Mouse (Mus musculus) layer of hippocampus, postnatal 10 days (tissue): ENCODE measurements around the gene Cpt2. TPM values are rescaled to one million over a fixed set of nuclear protein-coding genes. Genes with fewer than 3 reads are reported as not detected.
A peak's percentile ranks its signal among the peaks of the same experiment; 100 is the strongest.

ENCODE experiments used
- DNase-seq, 2 experiments: peaks; one replicate each; pipeline ENCODE4 v3.0.0; 2021; ENCODE audit warnings: low spot score in 2 of 2
- total RNA-seq, 2 experiments: library from RNA; stranded (reverse); gene quantifications; 2 replicates each; pipeline ENCODE4 v1.2.3; 2021

Cpt2 gene
- total RNA-seq, 2 experiments from 2014 or later, result 7.3 to 9.4 TPM

DNA sequence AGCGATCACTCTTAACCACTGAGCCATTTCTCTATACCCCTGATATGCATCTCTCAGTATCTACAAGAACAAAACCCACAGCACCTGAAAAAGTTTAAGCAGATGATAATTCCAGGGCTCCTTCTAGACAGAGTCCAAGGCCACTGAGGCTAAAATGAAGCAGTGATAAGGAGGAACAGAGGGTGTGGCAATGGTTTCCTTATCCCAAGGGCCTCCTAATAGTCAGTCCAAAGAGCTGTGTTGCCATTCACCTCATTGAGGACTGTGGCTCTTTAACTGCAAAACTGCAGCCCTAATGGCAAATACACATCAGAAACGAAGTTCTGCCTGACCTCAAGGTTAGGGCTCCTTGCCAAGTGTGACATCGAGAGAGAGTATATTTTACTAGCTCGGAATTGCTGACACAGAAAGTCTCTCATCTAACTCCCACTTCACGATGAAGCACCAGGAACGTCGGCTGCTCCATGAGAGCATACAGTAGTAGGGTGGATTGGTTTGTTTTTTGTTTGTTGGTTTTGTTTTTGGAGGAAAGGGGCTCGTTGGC is 2.2 kb downstream of the Cpt2 start:
- no peak for DNase-seq

DNA sequence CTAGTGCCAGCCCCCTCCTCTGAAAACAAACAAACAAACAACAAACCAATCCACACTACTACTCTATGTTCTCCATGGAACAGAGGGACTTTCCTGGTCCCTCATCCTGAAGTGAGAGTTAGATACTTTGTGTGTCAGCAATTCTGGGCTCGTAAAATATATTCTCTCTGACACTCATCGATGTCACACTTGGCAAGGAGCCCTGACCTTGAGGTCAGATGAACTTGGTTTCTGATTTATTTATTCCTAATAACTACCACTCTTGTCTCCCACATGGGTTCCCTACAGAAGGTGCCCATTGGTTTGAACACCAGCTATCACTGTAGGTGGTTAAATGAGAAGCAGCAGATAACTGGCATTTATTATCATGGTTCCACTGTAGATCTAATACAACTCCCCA is 3.1 kb downstream of the Cpt2 start:
- no peak for DNase-seq

DNA sequence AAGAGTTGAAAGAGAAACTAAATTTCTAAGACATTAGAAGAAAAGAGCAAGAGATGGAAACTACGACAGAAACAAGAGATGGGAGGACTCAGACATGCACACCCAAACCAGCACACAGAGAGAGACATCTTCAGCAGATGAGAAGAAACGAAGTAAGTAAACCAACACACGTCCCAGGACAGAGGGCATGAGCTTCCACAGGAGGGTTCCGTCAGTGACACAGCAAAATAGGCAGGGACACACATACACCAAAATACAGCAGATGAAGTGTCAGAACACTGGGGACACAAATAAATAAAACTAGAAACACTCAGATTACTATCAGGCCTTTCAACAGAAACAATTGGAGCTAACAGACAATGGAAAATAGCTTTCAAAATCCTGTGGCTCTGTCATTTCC is 13.4 kb downstream of the Cpt2 start:
- no peak for DNase-seq

DNA sequence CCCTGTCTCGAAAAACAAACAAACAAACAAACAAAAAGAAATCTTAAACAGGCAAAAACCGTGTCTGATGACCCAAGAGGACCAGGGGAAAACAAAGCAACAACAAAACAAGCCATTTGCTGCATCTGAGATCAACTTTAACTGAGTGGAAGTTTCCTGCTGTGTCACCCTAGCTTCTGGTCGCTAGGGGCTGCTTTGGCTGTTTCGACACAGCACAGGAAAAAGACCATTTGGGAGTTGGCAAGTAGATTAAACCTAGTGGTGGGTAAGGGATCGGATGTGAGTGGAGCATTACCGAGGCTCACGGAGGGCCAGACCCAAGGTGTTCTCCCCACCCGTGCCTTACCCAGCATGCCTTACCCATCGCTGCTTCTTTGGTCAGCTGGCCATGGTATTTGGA is 16.8 kb downstream of the Cpt2 start:
- DNase-seq, result no peak

DNA sequence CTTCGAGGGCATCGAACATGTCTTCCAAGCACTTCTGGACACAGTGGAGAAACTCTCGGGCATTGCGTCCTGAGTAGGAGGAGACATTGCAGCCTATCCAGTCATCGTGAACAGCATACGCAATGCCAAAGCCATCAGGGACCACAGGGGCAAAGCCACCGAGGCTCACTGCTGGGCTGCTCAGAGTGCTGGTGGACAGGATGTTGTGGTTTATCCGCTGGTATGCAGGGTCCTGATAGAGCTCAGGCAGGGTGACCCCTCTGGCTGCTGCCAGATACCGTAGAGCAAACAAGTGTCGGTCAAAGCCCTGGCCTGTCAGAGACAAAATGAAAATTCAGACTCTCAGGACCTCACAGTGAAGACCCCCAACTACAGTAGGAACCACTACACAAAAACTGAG is 19.2 kb downstream of the Cpt2 start:
- no peak for DNase-seq

DNA sequence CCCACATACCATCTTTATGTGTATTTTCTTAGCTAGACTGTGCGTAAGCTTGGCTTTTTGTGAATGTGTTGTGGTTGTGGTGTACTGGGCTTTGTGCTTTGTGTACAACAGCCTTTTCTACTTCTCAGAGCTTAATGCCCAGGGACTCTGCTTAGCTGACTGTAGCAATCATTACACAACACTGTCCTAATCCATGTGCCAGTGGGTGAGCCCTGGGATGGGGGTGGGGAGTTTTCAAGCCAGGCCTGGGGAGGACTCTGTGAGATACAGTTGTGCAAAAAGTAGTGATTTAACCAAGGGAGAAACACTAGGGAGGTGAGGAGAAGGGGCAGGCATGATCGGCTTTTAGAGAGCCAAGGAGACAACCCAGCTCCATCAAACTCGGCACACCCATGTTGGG is 23.2 kb downstream of the Cpt2 start:
- no peak for DNase-seq

DNA sequence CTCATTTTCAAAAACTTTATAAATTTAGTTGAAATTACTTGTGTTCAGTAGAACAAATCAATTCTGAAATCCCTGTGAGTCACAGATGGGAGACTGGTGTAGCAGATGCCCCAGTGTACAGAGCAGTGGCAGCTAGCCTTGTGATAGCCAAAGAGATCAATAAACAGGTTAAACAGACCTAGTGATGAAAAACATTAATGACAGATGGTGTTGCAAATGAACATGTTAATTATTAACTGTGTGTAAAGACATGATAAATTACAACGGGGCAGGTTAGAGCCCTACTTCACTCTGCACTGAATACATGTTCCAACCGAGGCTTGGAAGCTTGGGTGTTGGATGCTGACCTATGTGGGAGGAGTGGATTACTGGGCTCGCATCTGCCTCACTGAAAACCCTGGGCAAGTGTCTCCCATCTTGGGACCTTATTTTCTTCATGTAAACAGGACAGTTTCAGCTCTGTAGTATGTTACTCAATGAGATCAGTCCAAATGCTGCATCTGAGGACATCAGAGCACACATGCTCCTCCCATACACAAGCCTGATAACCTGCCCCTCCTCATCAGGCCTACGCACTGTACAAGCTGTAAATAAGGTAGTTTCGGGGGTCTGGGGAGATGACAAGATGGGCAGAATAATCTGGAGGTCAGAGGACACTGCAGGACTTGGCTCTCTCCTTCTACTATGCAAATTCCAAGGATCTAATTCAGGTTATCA is 24.0 kb downstream of the Cpt2 start:
- no peak for DNase-seq

DNA sequence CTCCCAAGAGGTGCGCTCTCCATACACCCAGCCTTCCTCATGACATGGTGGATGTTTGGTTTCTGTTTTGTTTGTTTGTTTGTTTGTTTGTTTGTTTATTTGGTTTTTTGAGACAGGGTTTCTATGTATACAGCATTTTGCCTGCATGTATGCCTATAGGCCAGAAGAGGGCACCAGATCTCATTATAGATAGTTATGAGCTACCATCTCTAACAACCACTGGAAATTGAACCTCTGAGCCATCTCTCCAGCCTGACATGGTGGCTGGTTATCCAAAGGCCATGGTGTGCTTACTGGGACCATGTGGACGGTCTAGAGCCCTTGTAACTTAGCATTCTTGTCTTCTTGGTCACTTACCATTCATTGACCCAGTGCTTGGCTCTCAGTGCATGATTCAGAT is 30.7 kb downstream of the Cpt2 start:
- no peak for DNase-seq

DNA sequence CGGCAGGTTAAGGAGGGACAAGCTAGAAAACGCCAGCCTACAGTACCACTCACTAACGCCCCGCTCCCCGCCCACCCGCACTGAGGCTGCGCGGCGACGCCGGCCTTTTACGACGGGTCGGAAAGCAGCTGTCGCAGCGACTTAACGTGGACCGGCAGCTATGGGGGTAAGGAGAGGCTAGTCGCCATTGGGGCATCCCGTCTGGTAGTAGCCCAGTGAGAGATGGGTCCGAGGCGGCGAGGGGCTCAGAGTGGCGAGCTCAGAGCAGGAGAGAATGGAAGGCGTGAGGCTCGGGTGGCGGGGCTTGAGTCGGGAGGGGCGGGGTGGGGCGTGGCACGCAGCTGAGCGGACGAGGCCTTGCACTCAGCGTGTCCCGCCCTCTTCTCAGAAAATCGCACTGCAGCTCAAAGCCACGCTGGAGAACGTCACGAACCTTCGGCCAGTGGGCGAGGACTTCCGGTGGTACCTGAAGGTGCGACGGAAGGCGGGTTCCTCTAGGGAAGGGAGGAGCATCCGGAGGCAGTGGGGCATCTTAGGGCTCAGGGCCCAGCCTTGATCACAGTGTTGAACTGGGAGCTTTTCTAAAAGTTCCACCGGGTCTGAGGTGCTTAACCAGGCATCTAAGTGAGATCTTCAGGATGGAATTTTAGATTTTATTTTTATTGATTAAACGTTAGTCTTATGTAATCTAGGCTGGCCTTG is 33.5 kb downstream of the Cpt2 start, which contains the start of gene 0610037L13Rik:
Gene 0610037L13Rik (plus strand): TSS at position 83 of the 702 bp plus-strand sequence.
- DNase-seq, result peak; percentile 89 to 93

DNA sequence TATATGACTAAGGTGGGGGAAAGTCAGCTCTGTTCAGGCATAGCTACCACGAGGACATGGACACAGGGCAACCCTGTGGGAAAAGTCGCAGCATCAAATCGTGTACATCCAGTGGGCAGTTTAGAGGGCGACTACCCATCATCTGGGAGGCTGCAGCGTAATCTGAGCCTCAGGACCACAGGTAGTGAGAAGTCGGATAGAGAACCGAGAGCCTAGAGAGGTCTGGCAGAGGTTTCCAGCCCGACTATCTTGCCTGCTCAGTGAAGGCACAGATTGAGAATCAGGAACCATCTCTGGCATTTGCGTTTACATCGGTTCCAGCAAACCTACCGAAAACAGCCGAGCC is 34.1 kb downstream of the Cpt2 start:
- DNase-seq, result no peak

DNA sequence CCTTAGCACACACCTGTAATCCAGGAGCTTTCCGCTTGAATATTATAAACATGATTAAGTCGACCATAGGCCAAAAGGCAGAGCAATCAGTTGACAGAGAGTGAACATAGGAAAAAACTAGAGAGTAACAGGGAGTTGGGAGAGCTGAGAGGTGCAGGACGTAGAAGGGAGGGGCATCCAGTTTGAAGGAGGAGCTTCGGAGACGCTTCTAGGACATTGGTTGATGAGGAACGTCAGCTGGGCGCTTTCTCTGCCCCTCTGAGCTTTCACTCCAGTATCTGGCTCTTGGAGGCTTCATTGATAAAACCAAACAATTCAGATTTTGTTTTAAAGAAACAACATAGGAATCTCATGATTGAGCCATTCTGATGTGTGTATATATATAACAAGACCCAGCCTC is 37.0 kb downstream of the Cpt2 start:
- DNase-seq, result no peak

DNA sequence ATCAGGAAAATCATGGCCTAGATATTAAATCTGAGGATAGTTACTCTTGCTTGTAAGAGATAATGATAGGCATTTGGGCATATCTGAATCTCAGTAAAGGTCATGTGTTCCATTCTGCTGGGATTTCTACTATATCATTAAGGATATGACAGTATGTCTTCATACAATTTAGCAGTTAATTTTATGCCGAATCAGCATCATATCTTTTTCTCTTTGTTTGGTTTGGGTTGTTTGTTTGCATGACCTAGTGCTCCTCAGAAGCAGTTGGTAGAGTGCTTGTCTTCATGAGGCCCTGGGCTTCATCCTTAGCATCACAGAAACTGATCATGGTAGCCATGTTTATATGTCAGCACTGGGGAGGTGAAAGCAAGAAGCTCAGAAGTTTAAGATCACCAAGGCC is 41.8 kb downstream of the Cpt2 start:
- no peak for DNase-seq

DNA sequence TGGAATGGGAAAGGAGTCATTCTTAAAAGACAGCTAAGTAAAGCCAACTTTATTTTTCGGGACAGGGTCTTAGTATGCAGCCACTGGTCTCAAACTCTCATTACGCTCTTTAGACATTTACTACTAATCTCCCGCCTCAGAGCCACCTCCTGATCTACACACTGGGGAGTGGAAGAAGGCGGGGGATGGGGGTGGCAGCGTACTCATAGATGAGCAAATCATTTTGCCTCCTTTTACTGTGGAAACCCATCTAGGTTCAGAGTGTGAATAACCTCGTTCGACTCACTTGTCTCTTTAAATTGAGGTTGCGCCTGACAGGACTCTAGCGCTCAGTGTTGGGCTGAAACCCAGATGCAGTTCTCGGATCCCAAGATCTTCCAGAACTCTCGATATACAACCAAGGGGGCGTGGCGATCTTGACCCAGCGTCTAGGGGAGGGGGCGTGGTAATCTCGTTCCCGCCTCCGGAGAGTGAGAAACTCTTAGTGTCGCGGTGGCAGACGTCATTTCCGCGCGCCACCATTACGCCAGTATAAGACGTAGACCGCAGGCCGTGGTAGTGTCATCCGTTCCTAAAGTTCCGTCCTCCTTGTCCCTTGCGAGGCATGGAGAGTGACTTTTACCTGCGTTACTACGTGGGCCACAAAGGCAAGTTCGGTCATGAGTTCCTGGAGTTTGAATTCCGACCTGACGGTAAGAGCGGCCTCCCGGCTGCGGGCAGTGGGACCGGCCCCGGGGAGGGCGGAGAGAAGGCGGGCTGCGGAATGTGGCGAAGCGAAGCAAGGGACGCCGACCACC is 44.0 kb downstream of the Cpt2 start, which contains the start of gene Magoh:
Gene Magoh (plus strand): TSS at position 502 of the 797 bp plus-strand sequence.
- DNase-seq, result peak; percentile 96 to 97

DNA sequence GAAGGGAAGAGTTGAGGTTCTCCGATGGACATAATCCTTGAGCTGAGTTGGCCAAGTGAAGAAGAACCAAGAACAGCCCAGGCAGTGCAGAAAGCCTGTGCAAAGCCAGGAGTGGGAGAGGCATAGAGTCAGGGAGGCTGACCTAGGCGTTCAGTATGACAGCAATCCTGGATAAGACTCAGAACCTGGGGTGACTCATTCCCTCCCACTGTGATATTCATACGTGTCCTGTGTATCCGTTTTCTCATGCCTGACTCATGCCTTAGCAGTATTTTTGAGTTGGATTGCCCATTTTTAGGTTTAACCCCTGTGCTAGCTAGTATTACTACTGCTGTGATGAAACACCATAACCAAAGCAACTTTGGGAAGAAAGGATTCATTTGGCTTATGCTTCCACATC is 58.5 kb downstream of the Cpt2 start:
- DNase-seq, result no peak

DNA sequence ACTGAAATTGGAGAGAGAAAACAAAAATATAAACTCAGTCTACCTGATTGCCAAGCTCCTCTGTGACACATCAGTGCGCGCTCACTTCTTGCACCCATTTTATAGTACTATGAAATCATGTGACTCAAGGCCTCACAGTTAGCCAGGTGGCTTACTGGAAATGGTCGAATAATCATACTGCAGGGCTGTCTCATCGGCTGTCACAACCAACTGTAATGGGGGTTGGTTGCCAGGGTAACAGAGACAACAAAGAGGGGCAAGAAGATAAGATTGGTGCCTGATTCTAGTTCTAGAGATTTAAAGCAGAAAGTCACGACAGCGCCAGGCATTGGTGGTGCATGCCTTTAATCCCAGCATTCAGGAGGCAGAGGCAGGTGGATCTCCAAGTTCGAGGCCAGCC is 64.4 kb downstream of the Cpt2 start:
- DNase-seq, result no peak

DNA sequence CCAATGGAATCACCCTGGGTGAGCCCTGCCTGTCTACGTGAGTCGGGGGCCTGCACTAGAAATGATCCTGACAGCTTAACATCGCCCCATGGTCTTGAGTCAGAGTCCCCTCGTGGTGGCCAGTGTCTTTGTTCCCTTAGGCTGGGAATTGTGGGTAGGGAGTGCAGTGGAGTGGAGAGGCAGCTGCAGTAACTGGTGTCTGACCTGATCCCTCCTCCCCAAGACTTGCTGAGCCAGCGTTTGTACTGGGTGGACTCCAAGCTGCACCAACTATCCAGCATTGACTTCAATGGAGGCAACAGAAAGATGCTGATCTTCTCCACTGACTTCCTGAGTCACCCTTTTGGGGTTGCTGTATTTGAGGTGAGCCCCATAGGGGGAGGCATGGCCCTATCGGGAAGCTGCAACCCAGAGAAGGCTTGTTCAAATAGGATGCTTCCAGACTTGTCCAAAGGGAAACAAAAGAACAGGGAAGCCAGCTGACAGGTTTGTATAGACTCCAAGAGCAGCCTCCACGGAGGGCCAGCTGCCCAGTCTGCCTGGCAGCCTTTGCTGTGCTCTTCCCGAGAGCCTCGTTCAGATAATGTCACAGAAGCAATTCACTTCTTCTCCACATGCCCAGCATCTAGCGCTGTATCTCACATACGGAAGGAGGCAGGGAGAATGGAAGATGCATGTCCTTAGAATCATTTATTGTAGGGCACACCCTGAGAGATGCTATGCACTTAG is 66.3 kb downstream of the Cpt2 start:
- peak in 1 of 2 experiments; percentile 47 for DNase-seq

Other genes with a start within 250 kb of the Cpt2 start
- 1 to 10 TPM; 2.5 to 3.2 TPM for gene Dmrtb1, start 239.4 kb downstream of the Cpt2 start, total RNA-seq
- 100 to 1,000 TPM; 171 TPM for gene Lrp8, start 121.3 kb downstream of the Cpt2 start, total RNA-seq
- 10 to 100 TPM; 46.5 to 51.9 TPM for gene Magoh, start 43.9 kb downstream of the Cpt2 start, total RNA-seq
- 10 to 100 TPM; 65.2 to 73.8 TPM for gene 0610037L13Rik, start 33.8 kb downstream of the Cpt2 start, total RNA-seq
- gene Slc1a7, start 44.7 kb upstream of the Cpt2 start, total RNA-seq, result under 1 TPM; 0.14 to 0.18 TPM
- gene Podn, start 172.8 kb upstream of the Cpt2 start, total RNA-seq, result 10 to 100 TPM; 14.4 to 14.8 TPM
- gene Scp2, start 221.4 kb upstream of the Cpt2 start, total RNA-seq, result 10 to 100 TPM; 75.2 to 94.8 TPM
- 10 to 100 TPM; 12.9 to 16.3 TPM for gene Echdc2, start 241.8 kb upstream of the Cpt2 start, total RNA-seq